Mouse (Mus musculus): ENCODE measurements at regions not wholly inside any gene's neighbourhood (a gene's known extent, or its start where the extent isn't known, plus 50 kb on each side); places are given as distances from the start of the nearest gene placed in this dataset.

DNA sequence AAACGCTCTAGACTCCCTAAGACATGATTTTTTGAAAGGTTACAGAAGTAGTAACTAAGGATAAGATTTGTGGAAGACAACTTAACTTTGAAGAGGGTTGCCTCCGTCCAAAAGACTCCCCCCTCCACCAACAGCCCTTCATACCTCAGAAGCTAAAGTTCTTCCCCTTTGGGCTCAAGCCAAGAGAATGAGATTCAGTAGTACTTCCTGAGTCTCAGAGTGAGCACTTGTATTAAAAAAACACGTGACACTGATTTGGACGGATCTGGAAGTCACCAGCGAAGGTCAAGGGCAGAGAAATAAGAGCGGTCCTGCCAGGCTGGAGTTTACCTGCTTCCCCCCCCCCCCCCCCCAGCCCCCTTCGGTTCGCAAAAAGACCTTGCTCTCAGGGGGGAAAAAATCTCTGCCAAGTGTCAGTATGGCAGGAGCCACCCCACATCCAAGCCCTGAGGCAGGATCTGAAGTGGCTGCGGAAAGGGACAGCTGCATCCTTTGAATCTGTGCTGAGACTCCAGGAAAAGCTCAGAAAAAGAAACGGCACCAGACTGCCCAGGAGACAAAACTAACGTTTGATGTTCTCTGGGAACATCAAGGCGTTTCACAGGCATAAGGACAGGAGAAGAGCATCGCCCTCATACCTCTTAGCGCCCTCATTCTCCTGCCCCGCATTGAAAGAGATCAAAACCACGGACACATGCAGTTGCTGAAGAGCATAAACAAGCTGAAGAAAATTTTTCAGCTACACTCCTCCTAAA is 341.2 kb upstream of the Atp2b1 start:
- no peak overlapping the region for H3K9ac ChIP-seq (ENCODE audit: low read depth, low read length)
- 59% methylated on average over 16 of the region's 16 CpGs for WGBS
- no peaks in the 10 kb centered on the region for H3K4me1 ChIP-seq (ENCODE audit: control insufficient read depth, insufficient read depth, low read length)
- H3K27ac ChIP-seq (ENCODE audit: low read depth, low read length) = no peak overlapping the region
- ATAC-seq (ENCODE audit: low FRiP score, low TSS enrichment) = no peak
- no peaks in the 10 kb centered on the region for H3K27me3 ChIP-seq (ENCODE audit: control insufficient read depth, insufficient read depth, low read length)
- no peak overlapping the region for H3K4me2 ChIP-seq (replicated peaks; ENCODE audit: low read depth, low read length)
- H3K4me3 ChIP-seq (ENCODE audit: low read length) = no peak overlapping the region
- no peaks in the 10 kb centered on the region for H3K36me3 ChIP-seq (ENCODE audit: control insufficient read depth, insufficient read depth, low read length)
- H3K9me3 ChIP-seq (ENCODE audit: control insufficient read depth, low read length) = no peaks in the 10 kb centered on the region

DNA sequence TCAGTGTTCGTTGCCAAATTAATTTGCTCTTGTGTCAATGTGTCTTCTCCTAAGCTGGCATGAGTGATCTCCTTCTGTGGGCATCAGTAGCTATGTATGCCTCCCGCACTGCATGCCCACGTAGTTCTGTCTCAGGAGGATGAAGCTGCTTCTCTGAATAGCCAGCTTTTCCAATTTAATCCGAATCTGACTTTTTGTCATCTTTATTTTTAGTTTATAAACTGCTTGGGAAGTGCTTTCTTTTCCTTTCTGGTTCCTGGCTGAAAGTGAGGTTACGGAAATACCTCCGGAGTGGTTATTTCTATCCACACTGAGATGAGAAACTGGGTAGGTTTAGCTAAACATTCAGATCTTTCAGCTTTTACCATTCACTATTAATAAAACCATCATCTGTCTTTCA is 337.2 kb upstream of the Atp2b1 start:
- H3K9ac ChIP-seq (ENCODE audit: low read depth, low read length) = no peak overlapping the region
- H3K4me1 ChIP-seq (ENCODE audit: control insufficient read depth, insufficient read depth, low read length) = no peaks in the 10 kb centered on the region
- no peaks in the 10 kb centered on the region for H3K36me3 ChIP-seq (ENCODE audit: control insufficient read depth, insufficient read depth, low read length)
- no peak overlapping the region for H3K27ac ChIP-seq (ENCODE audit: low read depth, low read length)
- H3K4me2 ChIP-seq (replicated peaks; ENCODE audit: low read depth, low read length) = no peak overlapping the region
- no peak overlapping the region for H3K4me3 ChIP-seq (ENCODE audit: low read length)
- ATAC-seq (ENCODE audit: low FRiP score, low TSS enrichment) = no peak
- no peaks in the 10 kb centered on the region for H3K9me3 ChIP-seq (ENCODE audit: control insufficient read depth, low read length)
- no peaks in the 10 kb centered on the region for H3K27me3 ChIP-seq (ENCODE audit: control insufficient read depth, insufficient read depth, low read length)
- 88% methylated on average over 6 of the region's 6 CpGs for WGBS

DNA sequence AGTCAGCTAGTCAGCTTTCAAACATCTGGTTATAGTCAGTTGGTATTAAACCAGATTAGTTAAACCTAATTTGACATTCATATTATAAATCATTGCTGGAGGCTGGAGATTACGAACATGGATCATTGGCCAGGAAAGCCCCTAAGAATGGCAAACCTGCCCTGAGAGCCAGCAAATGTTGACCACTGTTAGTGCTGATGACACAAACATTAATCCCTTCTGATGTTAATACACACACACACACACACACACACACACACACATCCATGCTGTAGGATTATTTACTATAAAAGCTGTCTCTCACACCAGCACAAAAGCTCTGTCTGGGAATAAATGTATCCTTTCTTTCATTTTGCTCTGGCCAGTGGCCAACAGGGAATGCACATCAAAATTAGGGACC is 329.4 kb upstream of the Atp2b1 start:
- no peak overlapping the region for H3K27ac ChIP-seq (ENCODE audit: low read depth, low read length)
- H3K36me3 ChIP-seq (ENCODE audit: control insufficient read depth, insufficient read depth, low read length) = no peaks in the 10 kb centered on the region
- H3K4me2 ChIP-seq (replicated peaks; ENCODE audit: low read depth, low read length) = no peak overlapping the region
- no peak overlapping the region for H3K9ac ChIP-seq (ENCODE audit: low read depth, low read length)
- H3K9me3 ChIP-seq (ENCODE audit: control insufficient read depth, low read length) = no peaks in the 10 kb centered on the region
- WGBS = 69% methylated on average over 1 of the region's 1 CpGs
- no peak overlapping the region for H3K4me3 ChIP-seq (ENCODE audit: low read length)
- no peaks in the 10 kb centered on the region for H3K4me1 ChIP-seq (ENCODE audit: control insufficient read depth, insufficient read depth, low read length)
- no peak for ATAC-seq (ENCODE audit: low FRiP score, low TSS enrichment)
- no peaks in the 10 kb centered on the region for H3K27me3 ChIP-seq (ENCODE audit: control insufficient read depth, insufficient read depth, low read length)

DNA sequence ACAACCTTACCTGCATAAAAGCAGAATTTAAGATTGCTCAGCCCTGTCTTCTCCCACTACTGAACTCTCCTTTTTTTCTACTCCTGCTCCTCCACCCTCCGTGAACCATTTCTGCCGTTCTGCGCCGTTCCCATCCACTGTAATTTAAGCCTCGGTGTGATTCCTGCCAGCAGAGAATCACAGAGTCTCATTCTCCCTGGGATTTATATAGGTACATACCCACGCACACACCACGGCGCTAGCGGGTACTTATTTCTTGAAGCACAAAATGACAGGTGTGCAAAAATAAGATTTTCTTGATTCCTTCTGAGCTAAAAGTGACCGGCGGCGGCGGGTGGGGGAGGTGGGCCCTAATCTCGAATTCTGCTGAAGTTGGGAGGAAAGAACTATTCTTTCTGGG is 324.5 kb upstream of the Atp2b1 start:
- WGBS = 81% methylated on average over 14 of the region's 14 CpGs
- Histone ChIP-seq H3K27me3 (ENCODE audit: control insufficient read depth, insufficient read depth, low read length) (no peaks in the 10 kb centered on the region), H3K9ac (ENCODE audit: low read depth, low read length) (no peak overlapping the region), H3K4me1 (ENCODE audit: control insufficient read depth, insufficient read depth, low read length) (no peaks in the 10 kb centered on the region), H3K9me3 (ENCODE audit: control insufficient read depth, low read length) (no peaks in the 10 kb centered on the region), H3K27ac (ENCODE audit: low read depth, low read length) (no peak overlapping the region), H3K4me2 (replicated peaks; ENCODE audit: low read depth, low read length) (no peak overlapping the region), H3K4me3 (ENCODE audit: low read length) (no peak overlapping the region), H3K36me3 (ENCODE audit: control insufficient read depth, insufficient read depth, low read length) (no peaks in the 10 kb centered on the region)
- ATAC-seq (ENCODE audit: low FRiP score, low TSS enrichment) = no peak

DNA sequence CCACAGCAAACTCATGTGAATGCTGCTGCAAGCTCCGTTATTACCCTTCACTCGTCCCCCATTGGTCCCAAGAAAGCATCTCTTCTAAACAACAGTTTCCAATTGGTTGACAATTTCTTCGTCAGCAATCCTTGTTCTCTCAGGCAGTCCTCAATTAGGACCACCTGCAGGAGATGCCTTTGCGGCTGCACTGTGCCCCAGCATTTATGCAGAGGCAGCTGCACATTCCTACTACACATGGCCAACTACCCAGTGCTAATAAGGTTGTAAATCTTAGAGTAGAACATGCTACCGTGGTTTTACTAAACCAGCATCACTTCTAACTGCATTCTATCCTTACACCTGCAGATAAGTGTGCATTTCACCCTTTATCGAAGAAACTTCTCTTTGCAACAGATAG is 322.1 kb upstream of the Atp2b1 start:
- no peaks in the 10 kb centered on the region for H3K27me3 ChIP-seq (ENCODE audit: control insufficient read depth, insufficient read depth, low read length)
- H3K36me3 ChIP-seq (ENCODE audit: control insufficient read depth, insufficient read depth, low read length) = no peaks in the 10 kb centered on the region
- no peak for ATAC-seq (ENCODE audit: low FRiP score, low TSS enrichment)
- H3K4me2 ChIP-seq (replicated peaks; ENCODE audit: low read depth, low read length) = no peak overlapping the region
- 65% methylated on average over 6 of the region's 6 CpGs for WGBS
- no peak overlapping the region for H3K27ac ChIP-seq (ENCODE audit: low read depth, low read length)
- no peak overlapping the region for H3K4me3 ChIP-seq (ENCODE audit: low read length)
- H3K4me1 ChIP-seq (ENCODE audit: control insufficient read depth, insufficient read depth, low read length) = no peaks in the 10 kb centered on the region
- no peak overlapping the region for H3K9ac ChIP-seq (ENCODE audit: low read depth, low read length)
- no peaks in the 10 kb centered on the region for H3K9me3 ChIP-seq (ENCODE audit: control insufficient read depth, low read length)

DNA sequence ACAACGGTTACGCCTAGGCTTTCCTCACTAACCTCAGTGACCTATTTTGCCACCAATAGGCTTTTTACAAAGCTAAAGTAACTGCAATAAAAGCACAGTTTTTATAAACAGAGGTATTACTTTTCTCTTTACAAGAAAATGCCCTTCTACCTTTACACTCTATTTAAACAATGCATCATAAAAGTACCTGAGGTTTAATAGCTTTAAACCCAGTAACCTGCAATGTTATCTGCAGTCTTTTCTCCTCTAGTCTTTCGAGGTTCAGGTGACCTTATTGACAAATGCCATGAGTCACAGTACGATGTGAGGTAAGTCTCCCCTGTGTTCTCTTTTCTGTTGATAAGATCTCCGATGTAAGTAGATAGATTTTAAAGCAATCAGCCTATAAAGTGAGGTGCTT is 320.3 kb upstream of the Atp2b1 start:
- 66% methylated on average over 5 of the region's 5 CpGs for WGBS
- Histone ChIP-seq H3K27ac (ENCODE audit: low read depth, low read length) (no peak overlapping the region), H3K4me1 (ENCODE audit: control insufficient read depth, insufficient read depth, low read length) (no peaks in the 10 kb centered on the region), H3K9ac (ENCODE audit: low read depth, low read length) (no peak overlapping the region), H3K9me3 (ENCODE audit: control insufficient read depth, low read length) (no peaks in the 10 kb centered on the region), H3K4me3 (ENCODE audit: low read length) (no peak overlapping the region), H3K36me3 (ENCODE audit: control insufficient read depth, insufficient read depth, low read length) (no peaks in the 10 kb centered on the region), H3K27me3 (ENCODE audit: control insufficient read depth, insufficient read depth, low read length) (no peaks in the 10 kb centered on the region), H3K4me2 (replicated peaks; ENCODE audit: low read depth, low read length) (no peak overlapping the region)
- ATAC-seq (ENCODE audit: low FRiP score, low TSS enrichment) = no peak

DNA sequence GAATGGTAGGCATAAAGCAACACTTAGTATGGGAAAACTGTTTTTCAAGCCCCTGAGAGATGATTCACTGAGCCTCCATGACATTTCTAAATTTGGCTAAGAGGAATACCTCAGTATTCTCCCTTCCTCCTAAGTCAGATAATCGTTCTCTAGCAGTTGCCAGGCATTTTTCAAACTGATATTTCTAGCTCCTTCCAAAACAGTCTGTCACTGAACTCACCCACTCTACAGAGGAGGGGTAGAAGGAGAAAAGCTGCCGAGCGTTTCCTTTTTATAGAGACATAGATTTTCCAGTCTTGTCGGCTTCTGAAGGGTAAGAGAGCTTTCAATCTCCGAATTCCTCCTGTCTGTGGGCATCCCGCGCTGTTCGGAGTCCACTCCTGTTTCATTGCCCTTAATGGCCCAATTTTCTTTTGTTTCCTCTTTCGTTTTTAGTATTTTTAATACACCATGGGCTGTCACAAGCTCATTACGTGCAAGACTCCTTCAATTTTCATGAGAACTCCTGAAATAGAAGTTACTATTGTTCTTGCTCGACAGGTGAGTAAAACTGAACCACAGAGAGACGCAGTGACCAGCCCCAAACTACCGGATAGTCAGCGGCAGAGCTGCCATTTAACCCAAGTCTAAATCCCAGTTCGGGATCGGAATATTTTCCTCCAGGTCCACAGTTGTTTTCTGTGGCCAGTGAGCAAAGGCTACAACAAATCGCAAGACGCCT is 305.8 kb upstream of the Atp2b1 start:
- Histone ChIP-seq H3K36me3 (ENCODE audit: control insufficient read depth, insufficient read depth, low read length) (no peaks in the 10 kb centered on the region), H3K9me3 (ENCODE audit: control insufficient read depth, low read length) (no peaks in the 10 kb centered on the region), H3K27ac (ENCODE audit: low read depth, low read length) (no peak overlapping the region), H3K9ac (ENCODE audit: low read depth, low read length) (no peak overlapping the region), H3K4me3 (ENCODE audit: low read length) (no peak overlapping the region), H3K4me1 (ENCODE audit: control insufficient read depth, insufficient read depth, low read length) (no peaks in the 10 kb centered on the region), H3K27me3 (ENCODE audit: control insufficient read depth, insufficient read depth, low read length) (no peaks in the 10 kb centered on the region), H3K4me2 (replicated peaks; ENCODE audit: low read depth, low read length) (no peak overlapping the region)
- ATAC-seq (ENCODE audit: low FRiP score, low TSS enrichment) = no peak
- WGBS = 84% methylated on average over 18 of the region's 18 CpGs

DNA sequence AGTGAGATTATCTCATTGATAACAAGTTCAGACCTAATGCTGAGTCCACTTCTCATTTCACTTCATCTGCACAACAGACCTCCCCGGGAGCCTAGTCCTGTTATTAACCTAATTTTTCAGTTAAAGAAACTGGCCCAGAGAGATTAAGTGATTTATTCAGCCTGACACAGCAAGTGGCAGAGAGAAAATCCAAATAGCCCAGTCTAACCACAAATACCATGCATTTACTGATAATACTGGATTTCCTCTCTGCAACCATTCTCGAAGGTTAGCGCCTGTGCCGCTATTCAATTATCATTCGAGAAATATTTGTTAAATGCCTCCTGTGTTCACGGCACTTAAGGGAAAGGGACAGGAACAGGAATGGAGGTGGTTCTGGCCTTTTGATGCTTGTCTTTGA is 303.5 kb upstream of the Atp2b1 start:
- no peaks in the 10 kb centered on the region for H3K9me3 ChIP-seq (ENCODE audit: control insufficient read depth, low read length)
- 87% methylated on average over 6 of the region's 6 CpGs for WGBS
- H3K27me3 ChIP-seq (ENCODE audit: control insufficient read depth, insufficient read depth, low read length) = no peaks in the 10 kb centered on the region
- ATAC-seq (ENCODE audit: low FRiP score, low TSS enrichment) = no peak
- H3K36me3 ChIP-seq (ENCODE audit: control insufficient read depth, insufficient read depth, low read length) = no peaks in the 10 kb centered on the region
- no peak overlapping the region for H3K4me3 ChIP-seq (ENCODE audit: low read length)
- H3K9ac ChIP-seq (ENCODE audit: low read depth, low read length) = no peak overlapping the region
- H3K27ac ChIP-seq (ENCODE audit: low read depth, low read length) = no peak overlapping the region
- no peak overlapping the region for H3K4me2 ChIP-seq (replicated peaks; ENCODE audit: low read depth, low read length)
- no peaks in the 10 kb centered on the region for H3K4me1 ChIP-seq (ENCODE audit: control insufficient read depth, insufficient read depth, low read length)

DNA sequence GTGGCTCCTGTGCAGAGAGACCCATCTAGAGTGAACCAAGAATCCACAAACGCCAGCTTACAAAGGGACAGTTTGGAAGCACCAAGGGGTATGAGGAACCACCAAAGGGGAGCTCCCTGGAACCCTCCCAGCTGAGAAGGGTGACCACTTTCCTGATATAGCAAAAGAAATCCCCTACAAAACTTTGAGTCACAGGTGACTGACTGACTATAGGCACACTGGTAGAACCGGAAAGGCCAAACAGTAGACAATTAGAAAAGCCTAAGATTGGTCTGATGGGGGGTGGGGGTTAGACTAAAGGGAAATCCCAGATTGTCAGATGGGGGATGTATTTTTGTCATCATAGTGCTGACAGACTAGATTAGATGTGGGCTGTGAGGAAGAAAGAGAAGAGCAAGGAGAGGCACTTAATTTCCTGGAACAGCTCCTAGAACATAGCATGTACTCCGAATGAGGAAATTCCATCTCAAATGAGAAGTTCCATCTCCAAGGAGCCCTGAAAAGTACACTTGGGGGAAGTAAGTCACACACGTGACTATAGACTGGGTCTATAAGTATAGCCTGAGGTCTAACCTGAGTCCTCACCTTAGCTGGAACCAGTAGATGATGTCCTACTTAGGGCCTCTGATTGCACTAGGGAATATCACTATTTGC is 302.4 kb upstream of the Atp2b1 start:
- Histone ChIP-seq H3K4me1 (ENCODE audit: control insufficient read depth, insufficient read depth, low read length) (no peaks in the 10 kb centered on the region), H3K27ac (ENCODE audit: low read depth, low read length) (no peak overlapping the region), H3K27me3 (ENCODE audit: control insufficient read depth, insufficient read depth, low read length) (no peaks in the 10 kb centered on the region), H3K4me2 (replicated peaks; ENCODE audit: low read depth, low read length) (no peak overlapping the region), H3K9ac (ENCODE audit: low read depth, low read length) (no peak overlapping the region), H3K9me3 (ENCODE audit: control insufficient read depth, low read length) (no peaks in the 10 kb centered on the region), H3K36me3 (ENCODE audit: control insufficient read depth, insufficient read depth, low read length) (no peaks in the 10 kb centered on the region), H3K4me3 (ENCODE audit: low read length) (no peak overlapping the region)
- 83% methylated on average over 4 of the region's 4 CpGs for WGBS
- no peak for ATAC-seq (ENCODE audit: low FRiP score, low TSS enrichment)
